Mouse (Mus musculus): ENCODE data around the gene Rnft1.

The Rnft1 gene

DNA sequence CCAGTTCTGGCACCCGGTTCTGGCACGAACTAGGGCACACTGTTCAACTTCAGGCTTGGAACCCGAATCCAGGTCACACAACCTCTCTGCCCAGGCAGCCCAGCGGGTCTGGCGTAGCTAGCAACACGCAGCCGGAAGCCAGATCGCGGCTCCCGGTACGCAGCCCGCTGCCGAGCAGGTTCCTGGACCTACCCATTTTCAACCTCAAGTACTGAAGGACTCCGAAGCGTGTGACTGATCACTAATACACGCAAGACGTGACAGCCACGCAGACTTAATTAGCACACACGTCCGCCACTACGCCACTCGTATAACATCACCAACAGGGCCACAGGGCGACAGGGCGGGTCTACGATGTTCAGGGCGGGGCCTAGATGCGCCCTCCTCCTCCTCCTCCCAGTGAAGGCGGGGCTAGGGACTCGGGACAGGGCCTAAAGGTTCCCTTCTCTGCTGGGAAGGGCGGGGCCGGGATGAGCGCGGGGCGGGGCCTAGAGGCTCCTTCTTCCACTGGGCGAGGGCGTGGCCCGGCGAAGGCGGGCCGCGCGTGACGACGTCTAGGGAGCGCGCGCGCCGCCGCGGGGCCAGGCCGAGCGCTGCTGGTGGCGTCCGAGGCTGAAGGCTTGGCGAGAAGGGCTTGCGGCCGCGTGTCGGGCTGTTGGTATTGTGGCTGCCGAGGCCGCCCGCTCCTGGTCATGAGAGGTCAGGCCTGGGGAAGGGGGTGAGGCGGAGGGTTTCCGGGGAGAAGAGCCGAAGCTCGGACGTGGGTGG lies at the start of gene Rnft1:
Rnft1 (plus strand) TSS at position 557 of the 768 bp plus-strand sequence.
- ChIA-PET POLR2A (interaction anchor here in 3 of 4 experiments (0.5 to 3.1 kb wide), 24 partner anchors 8 to 1267 kb away, joined by 3 to 14 read pairs (median 4); partner anchors contain the start of genes Rps6kb1 (in 3 of the 3), Tubd1 (in 3 of the 3), Cltc (in 1 of the 3) and Ppm1d (in 1 of the 3)), CTCF (interaction anchor here in 2 of 4 experiments (0.6 to 1.5 kb wide), 3 partner anchors 15 to 169 kb away, joined by 4 to 6 read pairs (median 5); no protein-coding TSS in a partner anchor)

DNA sequence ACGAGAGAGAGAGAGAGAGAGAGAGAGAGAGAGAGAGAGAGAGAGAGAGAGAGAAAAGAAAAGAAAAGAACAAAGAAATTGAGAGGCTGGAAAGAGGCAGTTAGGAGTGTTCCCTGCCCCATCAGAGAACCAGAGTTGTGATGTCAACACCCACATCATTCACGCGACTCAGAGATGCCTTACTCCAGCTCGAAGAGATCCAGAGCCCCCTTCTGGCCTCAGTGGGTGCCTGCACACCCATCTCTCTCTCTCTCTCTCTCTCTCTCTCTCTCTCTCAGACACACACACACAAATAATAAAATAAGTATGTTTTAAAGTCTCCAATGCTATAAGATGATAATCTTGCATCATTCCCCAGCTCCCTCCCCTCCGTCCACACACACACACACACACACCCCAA lies 47.6 kb upstream of the Rnft1 start:
- POLR2A ChIA-PET, result interaction anchor here (0.5 to 2.5 kb wide), 21 partner anchors 8 to 1008 kb away, joined by 3 to 26 read pairs (median 4); partner anchors contain the start of genes Ints2 (in 1 of the 4), Rps6kb1 (in 1 of the 4) and Tubd1 (in 1 of the 4)
- CTCF ChIA-PET, result interaction anchor here (0.5 to 2.5 kb wide), 21 partner anchors 11 to 1058 kb away, joined by 3 to 13 read pairs (median 4); no protein-coding TSS in a partner anchor

DNA sequence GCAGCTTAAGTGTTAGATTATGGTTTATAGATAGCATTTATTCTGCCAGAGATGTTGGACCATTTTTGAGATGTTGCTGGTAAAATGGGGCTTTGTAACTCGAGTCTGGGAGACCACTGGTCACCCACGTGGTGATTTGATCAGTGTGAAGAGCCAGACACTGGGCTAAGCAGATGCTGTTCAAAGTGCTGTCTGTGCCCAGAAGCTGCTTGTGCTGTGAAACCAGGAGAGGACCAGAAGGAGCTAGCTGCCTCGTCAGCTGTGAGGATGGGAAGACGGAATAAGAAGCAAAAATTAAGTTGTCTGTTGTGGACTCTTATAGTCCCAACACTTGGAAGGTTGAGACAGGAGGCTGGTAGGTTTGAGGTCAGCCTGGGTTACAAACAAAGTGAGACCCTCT lies 46.2 kb upstream of the Rnft1 start:
- ChIA-PET POLR2A (interaction anchor here in 3 of 4 experiments (0.5 to 2.4 kb wide), 11 partner anchors 9 to 181 kb away, joined by 3 to 7 read pairs (median 3); partner anchors contain the start of gene Ints2 (in 1 of the 3)), CTCF (interaction anchor here in 1 of 4 experiments (0.6 kb wide), 1 partner anchor 122 kb away, joined by 3 read pairs; no protein-coding TSS in a partner anchor)

DNA sequence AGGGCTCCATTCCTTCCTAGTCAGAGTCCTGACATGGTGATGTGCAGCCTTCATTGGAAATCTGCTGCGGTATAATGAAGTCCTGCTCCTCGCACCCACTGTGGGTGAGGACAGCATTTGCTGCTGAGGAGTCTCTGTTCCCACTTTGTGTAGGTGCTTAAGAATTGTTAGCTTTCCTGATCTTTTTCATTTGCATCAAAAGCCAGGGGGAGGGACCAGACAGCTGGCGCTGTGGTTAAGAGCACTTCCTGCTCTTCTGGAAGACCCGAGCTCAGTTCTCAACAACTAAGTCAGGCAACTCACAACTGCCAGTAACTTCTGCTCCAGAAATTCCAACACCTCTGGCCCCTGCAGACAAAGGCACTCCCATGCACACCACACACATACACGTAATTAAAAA lies 43.7 kb upstream of the Rnft1 start:
- ChIA-PET CTCF (interaction anchor here (0.6 to 1.5 kb wide), 5 partner anchors 13 to 554 kb away, joined by 3 to 8 read pairs (median 3); no protein-coding TSS in a partner anchor), POLR2A (interaction anchor here in 3 of 4 experiments (1.1 to 2.1 kb wide), 7 partner anchors 9 to 61 kb away, joined by 3 to 22 read pairs (median 3); no protein-coding TSS in a partner anchor)

DNA sequence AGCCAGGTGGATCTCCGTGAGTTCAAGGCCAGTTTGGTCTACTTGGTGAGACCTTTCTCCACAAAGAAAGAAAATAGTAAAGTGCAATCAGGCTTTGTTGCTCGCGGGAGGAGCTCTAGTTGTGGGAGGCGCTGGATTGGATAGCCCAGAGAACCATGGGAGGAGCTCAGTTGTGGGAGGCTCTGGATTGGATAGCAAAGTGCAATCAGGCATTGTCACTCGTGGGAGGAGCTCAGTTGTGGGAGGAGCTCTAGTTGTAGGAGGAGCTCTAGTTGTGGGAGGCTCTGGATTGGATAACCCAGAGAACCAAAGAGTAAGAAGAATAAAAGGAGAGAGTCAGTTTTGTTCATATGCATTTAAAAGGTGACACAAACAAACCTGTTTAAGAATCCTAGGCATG lies 30.5 kb upstream of the Rnft1 start:
- CTCF ChIA-PET, result interaction anchor here in 2 of 4 experiments (0.6 to 1.2 kb wide), 10 partner anchors 9 to 610 kb away, joined by 3 to 24 read pairs (median 5); no protein-coding TSS in a partner anchor
- POLR2A ChIA-PET, result interaction anchor here in 3 of 4 experiments (0.6 to 1.7 kb wide), 54 partner anchors 8 to 1219 kb away, joined by 3 to 26 read pairs (median 4); partner anchors contain the start of genes Brip1 (in 2 of the 3), Ints2 (in 2 of the 3), Rps6kb1 (in 2 of the 3) and Tubd1 (in 2 of the 3)

DNA sequence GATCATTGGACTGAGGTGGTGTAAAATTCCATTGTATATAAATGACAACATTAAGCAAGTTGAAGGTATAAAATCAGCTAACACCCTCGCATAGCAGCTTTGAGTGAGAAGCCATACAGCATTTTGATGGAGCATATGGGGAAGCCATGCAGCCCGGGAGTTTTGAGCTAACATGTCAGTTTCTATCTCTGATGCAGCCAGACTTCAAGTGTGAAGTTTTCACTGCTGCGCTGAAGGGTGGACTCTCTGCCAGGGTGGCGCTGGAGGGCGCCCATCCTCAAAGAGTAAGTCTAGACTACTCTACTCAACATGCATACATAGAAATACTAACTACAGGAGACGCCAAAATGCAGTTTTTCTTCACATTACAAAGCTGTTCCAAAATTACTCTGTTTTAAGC lies 26.9 kb upstream of the Rnft1 start:
- CTCF ChIA-PET, result interaction anchor here in 2 of 4 experiments (0.5 to 0.7 kb wide), 4 partner anchors 16 to 1640 kb away, joined by 3 to 11 read pairs (median 5); no protein-coding TSS in a partner anchor

DNA sequence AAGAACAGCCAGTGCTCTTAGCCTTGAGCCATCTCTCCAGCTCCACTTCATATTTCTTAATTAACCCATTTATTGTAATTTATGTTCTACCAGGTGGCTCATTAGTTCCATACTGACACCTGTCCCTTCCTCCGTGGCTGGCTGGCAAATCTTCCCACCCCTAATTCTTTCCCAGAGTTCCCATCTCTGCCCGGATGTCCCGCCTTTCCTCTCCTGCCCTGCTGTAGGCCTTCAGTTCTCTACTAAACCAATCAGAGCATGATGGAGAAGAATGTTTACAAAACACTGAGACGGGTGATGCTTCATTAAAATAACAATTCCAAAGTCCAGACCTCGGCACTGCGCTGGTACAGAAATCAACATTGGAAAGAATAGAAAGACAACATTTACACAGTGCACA lies 25.6 kb upstream of the Rnft1 start:
- ChIA-PET CTCF (interaction anchor here in 1 of 4 experiments (0.6 kb wide), 1 partner anchor 101 kb away, joined by 6 read pairs; no protein-coding TSS in a partner anchor), POLR2A (interaction anchor here in 1 of 4 experiments (1.1 kb wide), 1 partner anchor 100 kb away, joined by 3 read pairs; no protein-coding TSS in a partner anchor)

More for the DNA sequence above, 26.9 kb upstream of the Rnft1 start:
- POLR2A ChIA-PET, result interaction anchor here in 1 of 4 experiments (0.6 kb wide), 1 partner anchor 197 kb away, joined by 3 read pairs; no protein-coding TSS in a partner anchor

DNA sequence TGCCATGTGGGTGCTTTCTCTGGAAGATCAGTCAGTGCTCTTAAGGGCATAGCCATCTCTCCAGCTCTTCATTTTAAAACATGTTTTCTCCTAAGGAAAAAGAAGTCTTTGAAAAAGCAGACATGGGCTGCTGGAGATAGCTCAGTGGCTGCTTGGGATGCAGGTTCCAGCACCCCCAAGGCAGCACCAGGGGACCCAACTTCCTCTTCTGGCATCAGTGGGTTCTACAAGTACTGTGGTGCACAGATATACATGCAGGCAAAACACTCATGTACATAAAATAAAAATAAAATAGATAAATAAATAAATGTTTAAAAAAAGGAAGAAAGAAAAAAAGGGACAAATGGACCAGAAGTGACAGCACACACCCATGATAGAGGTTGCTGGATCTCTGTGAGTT lies 21.9 kb upstream of the Rnft1 start:
- POLR2A ChIA-PET, result interaction anchor here in 3 of 4 experiments (1.1 to 2.8 kb wide), 3 partner anchors 8 to 25 kb away, joined by 3 to 18 read pairs (median 8); no protein-coding TSS in a partner anchor
- CTCF ChIA-PET, result interaction anchor here (0.6 to 2.7 kb wide), 17 partner anchors 9 to 619 kb away, joined by 3 to 24 read pairs (median 3); partner anchors contain the start of gene Rnft1 (in 1 of the 4)

DNA sequence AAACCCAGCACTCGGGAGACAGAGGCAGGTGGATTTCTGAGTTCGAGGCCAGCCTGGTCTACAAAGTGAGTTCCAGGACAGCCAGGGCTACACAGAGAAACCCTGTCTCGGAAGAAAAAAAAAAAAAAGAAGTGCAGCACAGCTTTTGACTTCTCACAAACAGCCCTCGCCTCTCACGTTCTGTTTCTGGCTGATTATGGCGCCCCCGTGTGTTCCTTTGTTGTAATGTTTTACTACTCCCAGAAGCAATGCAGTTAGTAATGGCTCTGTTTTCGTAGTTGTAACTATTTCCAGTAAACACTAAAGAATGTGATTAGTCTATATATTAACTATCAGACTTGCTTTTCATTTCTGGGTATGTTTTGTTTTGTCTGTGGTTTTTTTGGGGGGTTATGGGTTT lies 20.2 kb upstream of the Rnft1 start:
- ChIA-PET POLR2A (interaction anchor here in 1 of 4 experiments (2.8 kb wide), 1 partner anchor 10 kb away, joined by 18 read pairs; no protein-coding TSS in a partner anchor), CTCF (interaction anchor here (0.6 to 2.7 kb wide), 15 partner anchors 8 to 1137 kb away, joined by 3 to 24 read pairs (median 3); no protein-coding TSS in a partner anchor)

DNA sequence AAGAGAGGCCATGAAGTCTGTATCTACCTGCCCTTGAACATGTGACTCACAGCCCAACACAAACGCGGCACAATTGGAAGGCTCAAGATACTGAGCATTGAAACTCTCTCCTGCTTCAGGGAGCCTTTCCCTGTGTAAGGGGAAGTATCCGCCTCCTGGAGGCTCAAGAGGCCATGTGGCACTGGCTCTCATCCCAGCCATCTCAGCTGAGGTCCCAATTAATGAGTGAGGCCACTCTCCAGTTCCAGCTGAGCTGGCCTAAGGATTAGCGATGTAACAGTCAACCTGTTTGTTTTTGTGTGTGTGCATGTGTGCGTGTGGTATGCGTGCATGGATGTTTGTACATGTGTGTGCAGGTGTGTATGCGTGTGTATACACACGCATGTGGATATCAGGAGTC lies 16.1 kb upstream of the Rnft1 start:
- ChIA-PET CTCF (interaction anchor here in 3 of 4 experiments (0.5 to 1.6 kb wide), 3 partner anchors 10 to 618 kb away, joined by 3 to 4 read pairs (median 3); partner anchors contain the start of gene Gm11444 (in 1 of the 3)), POLR2A (interaction anchor here in 2 of 4 experiments (0.6 to 2.4 kb wide), 6 partner anchors 15 to 110 kb away, joined by 3 to 9 read pairs (median 3); partner anchors contain the start of gene Rnft1 (in 1 of the 2))

DNA sequence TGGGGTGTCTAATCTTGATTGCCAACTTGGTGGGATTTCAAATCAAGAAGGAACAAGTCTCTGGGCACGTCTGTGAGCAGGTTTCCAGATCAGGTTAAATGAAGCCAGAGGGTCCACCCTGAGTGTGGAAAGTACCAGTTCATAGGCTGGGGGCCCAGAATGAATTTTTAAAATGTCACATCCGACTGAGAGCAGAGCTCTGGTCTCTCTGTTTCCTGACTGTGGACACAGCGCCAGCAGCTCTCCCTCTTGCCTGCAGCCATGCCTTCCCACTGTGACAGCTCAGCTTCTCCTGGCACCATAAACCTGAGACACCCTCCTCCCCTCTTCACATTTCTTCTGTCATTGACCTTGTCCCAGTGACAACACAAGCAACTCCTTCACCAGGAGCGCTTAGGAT lies 15.5 kb upstream of the Rnft1 start:
- ChIA-PET CTCF (interaction anchor here in 3 of 4 experiments (0.5 to 1.6 kb wide), 5 partner anchors 11 to 619 kb away, joined by 3 to 5 read pairs (median 3); partner anchors contain the start of genes Gm11444 (in 1 of the 3) and Rnft1 (in 1 of the 3)), POLR2A (interaction anchor here in 3 of 4 experiments (0.6 to 2.4 kb wide), 4 partner anchors 15 to 107 kb away, joined by 3 to 9 read pairs (median 3); no protein-coding TSS in a partner anchor)

DNA sequence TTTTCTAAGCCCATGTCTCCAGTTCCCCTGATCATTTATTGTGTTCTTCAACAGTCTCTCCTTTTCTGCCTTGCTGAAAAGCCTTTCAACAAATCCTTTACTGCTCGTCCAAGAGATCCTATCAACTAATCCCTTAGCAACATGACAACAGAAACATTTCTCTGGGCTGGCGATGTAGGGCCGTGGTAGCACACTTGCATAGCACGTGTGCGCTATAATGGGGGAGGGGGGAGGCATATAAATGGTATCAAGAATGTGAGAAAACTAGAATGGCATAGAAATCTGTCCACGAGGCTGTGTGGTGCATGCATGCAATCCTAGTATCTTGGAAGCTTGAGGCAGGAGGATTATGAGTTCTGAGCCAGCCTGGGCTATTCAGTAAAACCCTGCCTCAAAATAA lies 12.7 kb upstream of the Rnft1 start:
- ChIA-PET CTCF (interaction anchor here in 2 of 4 experiments (0.6 kb wide), 2 partner anchors 30 to 32 kb away, joined by 8 to 10 read pairs; no protein-coding TSS in a partner anchor), POLR2A (interaction anchor here in 1 of 4 experiments (1.4 kb wide), 1 partner anchor 18 kb away, joined by 4 read pairs; no protein-coding TSS in a partner anchor)

DNA sequence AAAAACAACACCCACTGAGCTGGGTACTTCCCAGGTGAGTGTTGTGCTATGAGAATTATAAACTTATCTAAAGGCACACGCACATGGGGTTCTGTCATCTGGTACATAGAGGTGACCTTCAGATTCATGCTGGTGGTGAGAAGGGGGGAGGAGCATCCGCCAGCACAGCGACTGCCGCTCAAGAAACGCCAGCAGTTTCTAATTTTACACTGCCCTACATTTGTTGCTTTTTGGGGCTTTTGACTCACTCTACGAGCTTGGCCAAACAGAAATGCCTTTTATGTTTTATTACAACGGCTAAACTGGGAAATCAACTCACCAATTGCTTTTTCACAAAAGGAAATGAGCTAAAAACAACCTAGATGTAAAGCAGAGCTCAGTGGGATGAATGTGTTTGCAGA lies 11.7 kb upstream of the Rnft1 start:
- ChIA-PET CTCF (interaction anchor here in 3 of 4 experiments (0.7 to 1.1 kb wide), 5 partner anchors 9 to 115 kb away, joined by 3 to 9 read pairs (median 4); no protein-coding TSS in a partner anchor), POLR2A (interaction anchor here in 2 of 4 experiments (1.1 to 1.5 kb wide), 2 partner anchors 19 to 36 kb away, joined by 6 to 7 read pairs; no protein-coding TSS in a partner anchor)

DNA sequence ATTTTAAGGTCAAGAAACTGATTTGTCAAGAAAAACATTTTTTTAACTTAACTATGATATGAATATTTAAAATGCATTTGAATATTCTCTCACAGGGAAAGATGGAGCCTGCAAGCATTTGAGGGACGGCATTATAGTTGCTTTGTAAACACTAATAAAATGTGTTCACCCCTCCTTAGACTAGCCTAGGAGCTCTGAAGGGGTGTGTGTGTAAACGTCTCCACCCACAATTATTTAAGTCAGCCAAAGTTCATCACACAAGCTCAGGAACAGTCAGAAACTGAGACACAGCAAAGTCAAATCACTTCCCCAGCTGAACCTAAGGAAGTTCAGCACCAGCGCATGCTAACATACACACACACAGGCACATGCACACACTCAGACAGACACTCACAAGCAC lies 10.9 kb upstream of the Rnft1 start:
- CTCF ChIA-PET, result interaction anchor here in 2 of 4 experiments (0.7 to 1.1 kb wide), 4 partner anchors 11 to 115 kb away, joined by 3 to 9 read pairs (median 4); no protein-coding TSS in a partner anchor
- POLR2A ChIA-PET, result interaction anchor here in 2 of 4 experiments (0.8 to 1.5 kb wide), 3 partner anchors 19 to 71 kb away, joined by 4 to 7 read pairs (median 6); partner anchors contain the start of genes Rps6kb1 (in 1 of the 2) and Tubd1 (in 1 of the 2)

DNA sequence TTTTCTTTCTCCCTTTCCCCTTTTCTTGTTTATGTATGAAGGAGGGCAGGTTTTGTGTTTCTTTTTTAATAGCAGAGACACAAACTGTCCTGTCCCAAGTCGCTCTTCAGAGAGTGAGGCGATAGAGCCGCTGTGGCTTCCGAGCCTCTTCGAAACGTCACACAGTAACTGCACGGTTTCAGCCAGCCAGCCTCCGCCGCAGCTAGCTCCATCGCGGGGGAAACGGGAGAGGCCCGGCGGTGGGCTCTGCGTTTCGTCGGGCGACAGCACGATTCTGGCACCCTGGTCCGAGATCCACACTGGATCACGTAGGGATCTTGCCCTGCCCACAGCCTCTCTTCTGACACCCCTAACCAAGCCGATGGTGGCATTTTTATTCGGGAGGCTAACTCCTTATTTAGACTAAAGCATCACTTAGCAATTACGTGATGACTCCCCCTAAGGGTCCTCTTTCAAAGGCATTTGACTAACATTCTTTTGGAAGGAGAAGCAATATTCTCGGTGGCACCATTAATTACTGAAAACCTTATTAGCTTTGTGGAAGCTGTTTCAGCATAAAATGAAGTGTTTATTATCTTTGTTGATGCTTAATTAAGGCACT lies 553 bp downstream of the Rnft1 start:
- CTCF ChIA-PET, result interaction anchor here in 2 of 4 experiments (0.5 to 1.5 kb wide), 3 partner anchors 16 to 229 kb away, joined by 3 to 6 read pairs (median 5); no protein-coding TSS in a partner anchor
- POLR2A ChIA-PET, result interaction anchor here in 3 of 4 experiments (0.5 to 3.1 kb wide), 21 partner anchors 9 to 1266 kb away, joined by 3 to 14 read pairs (median 3); partner anchors contain the start of genes Rps6kb1 (in 3 of the 3), Tubd1 (in 3 of the 3), Cltc (in 1 of the 3) and Ints2 (in 1 of the 3)

DNA sequence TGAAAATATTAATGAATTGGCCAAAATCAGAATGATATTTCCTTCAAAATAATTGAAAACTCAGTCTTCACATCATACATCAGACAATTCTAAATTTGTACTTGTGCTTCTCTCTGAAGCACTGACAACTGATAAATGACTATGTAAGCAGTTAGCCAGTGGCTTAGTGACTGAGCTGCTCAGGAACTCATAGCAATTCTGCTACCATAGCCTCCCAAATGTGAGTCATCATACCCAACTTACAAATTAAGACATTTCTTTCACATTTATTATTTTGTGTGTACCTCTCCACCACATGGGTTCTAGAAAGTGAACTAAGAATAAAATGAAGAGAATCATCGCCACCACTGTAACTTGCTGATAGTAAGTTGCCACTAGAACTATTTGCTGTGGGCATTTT lies 6.3 kb downstream of the Rnft1 start:
- POLR2A ChIA-PET, result interaction anchor here in 2 of 4 experiments (0.7 to 3.4 kb wide), 3 partner anchors 10 to 54 kb away, joined by 3 to 18 read pairs (median 5); partner anchors contain the start of genes Rps6kb1 (in 1 of the 2) and Tubd1 (in 1 of the 2)

DNA sequence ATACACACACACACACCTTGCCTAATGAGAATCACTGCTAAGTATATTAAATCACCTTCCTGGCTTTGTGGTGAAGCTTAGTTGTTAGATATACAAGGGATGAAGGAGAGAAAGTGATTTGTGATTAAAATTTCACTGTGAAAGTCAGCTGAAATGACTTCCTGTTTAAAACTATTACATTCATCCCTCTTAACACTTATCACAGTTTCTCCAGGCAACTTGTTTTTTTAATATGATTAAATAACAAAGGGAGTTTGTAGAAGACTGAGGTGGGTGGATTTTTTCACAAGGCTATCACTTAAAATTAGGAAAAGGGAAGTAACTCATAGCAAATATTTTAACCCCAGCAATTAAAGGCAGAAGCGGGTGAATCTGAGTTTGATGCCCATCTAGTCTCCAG lies 12.9 kb downstream of the Rnft1 start:
- ChIA-PET CTCF (no interaction called here), POLR2A (no interaction called here)

More for the DNA sequence above, 6.3 kb downstream of the Rnft1 start:
- CTCF ChIA-PET, result interaction anchor here in 1 of 4 experiments (0.5 to 1.3 kb wide), 2 partner anchors 24 to 364 kb away, joined by 3 read pairs; no protein-coding TSS in a partner anchor
